Mouse (Mus musculus) lung, postnatal 0 days (tissue): ENCODE measurements around the gene Kcnn3.
A peak's percentile ranks its signal among the peaks of the same experiment; 100 is the strongest.

ENCODE experiments used
- CTCF ChIP-seq: IDR thresholded peaks from 2 replicates; pipeline ENCODE4 v1.5.1; 2016; ENCODE audit warnings: antibody characterized with exemption, mild to moderate bottlenecking
- EP300 ChIP-seq: IDR thresholded peaks from 2 replicates; pipeline ENCODE4 v1.6.1; 2016; ENCODE audit warnings: antibody characterized with exemption, mild to moderate bottlenecking, control low read depth

GRCm38 (mm10) chr3:89688694-89689581 lies 169.0 kb downstream of the Kcnn3 start:
- peak; percentile 99 for TF ChIP-seq CTCF
- TF ChIP-seq EP300 = no peak
